Mouse (Mus musculus): ENCODE data around the gene Zbtb46. TPM values are rescaled to one million over a fixed set of nuclear protein-coding genes. Genes with fewer than 3 reads are reported as not detected.
A peak's percentile ranks its signal among the peaks of the same experiment; 100 is the strongest.

Gene Zbtb46
- polyA plus RNA-seq, 1 experiment, result 9.7 TPM

GRCm38 (mm10) chr2:181410760-181411473, 48.3 kb downstream of the Zbtb46 start:
- WGBS, result 11% methylated on average over 4 of the region's 4 CpGs
- Histone ChIP-seq H3K4me1 (ENCODE audit: control insufficient read depth, insufficient read depth, low read length) (no peaks in the 10 kb centered on the region), H3K27ac (ENCODE audit: control insufficient read depth, insufficient read depth, low read depth, low read length, poor library complexity) (no peak overlapping the region), H3K4me3 (replicated peaks; ENCODE audit: control insufficient read depth, low read depth, low read length) (no peak overlapping the region)
- TF ChIP-seq POLR2A (IDR thresholded peaks at IDR 0.05; ENCODE audit: borderline replicate concordance, control insufficient read depth, low read depth, low read length) (no peak), CTCF (IDR thresholded peaks at IDR 0.05; ENCODE audit: control insufficient read depth, insufficient read depth, low read length) (peak; percentile 81)

GRCm38 (mm10) chr2:181409643-181410042, 49.6 kb downstream of the Zbtb46 start:
- Histone ChIP-seq H3K4me3 (replicated peaks; ENCODE audit: control insufficient read depth, low read depth, low read length) (no peak overlapping the region), H3K27ac (ENCODE audit: control insufficient read depth, insufficient read depth, low read depth, low read length, poor library complexity) (no peak overlapping the region), H3K4me1 (ENCODE audit: control insufficient read depth, insufficient read depth, low read length) (no peaks in the 10 kb centered on the region)
- TF ChIP-seq POLR2A (IDR thresholded peaks at IDR 0.05; ENCODE audit: borderline replicate concordance, control insufficient read depth, low read depth, low read length) (no peak), CTCF (IDR thresholded peaks at IDR 0.05; ENCODE audit: control insufficient read depth, insufficient read depth, low read length) (no peak)
- WGBS, result 73% methylated on average over 7 of the region's 7 CpGs

GRCm38 (mm10) chr2:181403722-181404121, 55.5 kb downstream of the Zbtb46 start:
- H3K27ac ChIP-seq (ENCODE audit: control insufficient read depth, insufficient read depth, low read depth, low read length, poor library complexity), result no peak overlapping the region
- 70% methylated on average over 3 of the region's 3 CpGs for WGBS
- TF ChIP-seq CTCF (IDR thresholded peaks at IDR 0.05; ENCODE audit: control insufficient read depth, insufficient read depth, low read length) (no peak), POLR2A (IDR thresholded peaks at IDR 0.05; ENCODE audit: borderline replicate concordance, control insufficient read depth, low read depth, low read length) (no peak)
- no peak overlapping the region for H3K4me3 ChIP-seq (replicated peaks; ENCODE audit: control insufficient read depth, low read depth, low read length)
- H3K4me1 ChIP-seq (ENCODE audit: control insufficient read depth, insufficient read depth, low read length), result no peaks in the 10 kb centered on the region

- Histone ChIP-seq H3K4me3 (replicated peaks; ENCODE audit: control insufficient read depth, low read depth, low read length) (no peak overlapping the region), H3K27ac (ENCODE audit: control insufficient read depth, insufficient read depth, low read depth, low read length, poor library complexity) (no peak overlapping the region), H3K4me1 (ENCODE audit: control insufficient read depth, insufficient read depth, low read length) (no peaks in the 10 kb centered on the region)
- TF ChIP-seq CTCF (IDR thresholded peaks at IDR 0.05; ENCODE audit: control insufficient read depth, insufficient read depth, low read length), result no peak
- no peak for TF ChIP-seq POLR2A (IDR thresholded peaks at IDR 0.05; ENCODE audit: borderline replicate concordance, control insufficient read depth, low read depth, low read length)
- 3% methylated on average over 1 of the region's 1 CpGs for WGBS
These were observed 57.7 kb downstream of the Zbtb46 start for GRCm38 (mm10) chr2:181401497-181401896.

- WGBS, result 79% methylated on average over 5 of the region's 5 CpGs
- no peaks in the 10 kb centered on the region for H3K4me1 ChIP-seq (ENCODE audit: control insufficient read depth, insufficient read depth, low read length)
- no peak overlapping the region for H3K4me3 ChIP-seq (replicated peaks; ENCODE audit: control insufficient read depth, low read depth, low read length)
- TF ChIP-seq POLR2A (IDR thresholded peaks at IDR 0.05; ENCODE audit: borderline replicate concordance, control insufficient read depth, low read depth, low read length), result no peak
- no peak for TF ChIP-seq CTCF (IDR thresholded peaks at IDR 0.05; ENCODE audit: control insufficient read depth, insufficient read depth, low read length)
- no peak overlapping the region for H3K27ac ChIP-seq (ENCODE audit: control insufficient read depth, insufficient read depth, low read depth, low read length, poor library complexity)
These were observed 61.9 kb downstream of the Zbtb46 start for GRCm38 (mm10) chr2:181397207-181397761.

- no peak for TF ChIP-seq CTCF (IDR thresholded peaks at IDR 0.05; ENCODE audit: control insufficient read depth, insufficient read depth, low read length)
- TF ChIP-seq POLR2A (IDR thresholded peaks at IDR 0.05; ENCODE audit: borderline replicate concordance, control insufficient read depth, low read depth, low read length), result no peak
- H3K4me3 ChIP-seq (replicated peaks; ENCODE audit: control insufficient read depth, low read depth, low read length), result no peak overlapping the region
- 93% methylated on average over 3 of the region's 3 CpGs for WGBS
These were observed 65.1 kb downstream of the Zbtb46 start for GRCm38 (mm10) chr2:181394086-181394485.

GRCm38 (mm10) chr2:181392600-181393213, 66.5 kb downstream of the Zbtb46 start:
- 34% methylated on average over 4 of the region's 4 CpGs for WGBS
- Histone ChIP-seq H3K27ac (ENCODE audit: control insufficient read depth, insufficient read depth, low read depth, low read length, poor library complexity) (no peak overlapping the region), H3K4me3 (replicated peaks; ENCODE audit: control insufficient read depth, low read depth, low read length) (no peak overlapping the region), H3K4me1 (ENCODE audit: control insufficient read depth, insufficient read depth, low read length) (no peaks in the 10 kb centered on the region)
- no peak for TF ChIP-seq POLR2A (IDR thresholded peaks at IDR 0.05; ENCODE audit: borderline replicate concordance, control insufficient read depth, low read depth, low read length)
- TF ChIP-seq CTCF (IDR thresholded peaks at IDR 0.05; ENCODE audit: control insufficient read depth, insufficient read depth, low read length), result peak; percentile 93

More at GRCm38 (mm10) chr2:181394086-181394485, 65.1 kb downstream of the Zbtb46 start:
- no peaks in the 10 kb centered on the region for H3K4me1 ChIP-seq (ENCODE audit: control insufficient read depth, insufficient read depth, low read length)
- H3K27ac ChIP-seq (ENCODE audit: control insufficient read depth, insufficient read depth, low read depth, low read length, poor library complexity), result no peak overlapping the region

GRCm38 (mm10) chr2:181391541-181391940, 67.7 kb downstream of the Zbtb46 start:
- TF ChIP-seq POLR2A (IDR thresholded peaks at IDR 0.05; ENCODE audit: borderline replicate concordance, control insufficient read depth, low read depth, low read length), result no peak
- H3K4me3 ChIP-seq (replicated peaks; ENCODE audit: control insufficient read depth, low read depth, low read length), result no peak overlapping the region
- no peaks in the 10 kb centered on the region for H3K4me1 ChIP-seq (ENCODE audit: control insufficient read depth, insufficient read depth, low read length)
- H3K27ac ChIP-seq (ENCODE audit: control insufficient read depth, insufficient read depth, low read depth, low read length, poor library complexity), result no peak overlapping the region
- 72% methylated on average over 2 of the region's 2 CpGs for WGBS

Data from bone marrow, adult 2 months (tissue).